Mouse (Mus musculus) macrophage (primary cell): ENCODE data around the gene Nos2. TPM values are rescaled to one million over a fixed set of nuclear protein-coding genes. Genes with fewer than 3 reads are reported as not detected.

Experiments
- H3K27ac ChIP-seq: fragments of 350-480 bp; formaldehyde crosslinking; 2 replicates; pipeline ENCODE4 v1.9.0; 2021
- H3K36me3 ChIP-seq: fragments of 350-480 bp; formaldehyde crosslinking; 2 replicates; pipeline ENCODE4 v1.9.0; 2021; ENCODE audit errors: inconsistent target
- H3K4me3 ChIP-seq: fragments of 350-480 bp; formaldehyde crosslinking; 2 replicates; pipeline ENCODE4 v1.9.0; 2021; ENCODE audit errors: inconsistent target
- H3K79me2 ChIP-seq: fragments of 350-480 bp; formaldehyde crosslinking; 2 replicates; pipeline ENCODE4 v1.9.0; 2021; ENCODE audit errors: inconsistent target
- WGBS: methylation state at CpG from one replicate; pipeline ENCODE4 v1.1.7; 2026; ENCODE audit warnings: inconsistent platforms; ENCODE audit not compliant: missing documents; 5-methylcytosine and 5-hydroxymethylcytosine counted together
- polyA plus RNA-seq: library from polyadenylated mRNA; stranded (reverse); fragments of 250-400 nt; gene quantifications from 3 replicates; pipeline ENCODE4 v1.2.4, GENCODE M21; 2018; ENCODE audit warnings: inconsistent platforms
- total RNA-seq, 78 experiments: library from RNA; depleted of rRNA; stranded (reverse); fragments of 250-400 nt; gene quantifications; 1 replicate in 9 of 78; 2 replicates in 24 of 78; 3 replicates in 43 of 78; 4 replicates in 2 of 78; pipeline ENCODE4 v1.2.4; 2018; ENCODE audit warnings: inconsistent platforms in 56 of 78

The Nos2 gene
- 100 to 1,000 TPM in 1 of 26 experiments, 10 to 100 TPM in 11, 1 to 10 TPM in 5, under 1 TPM in 4, not detected in 5; 0.18 to 158 (median 12.4) TPM for total RNA-seq (2018; cell fraction: chromatin; rRNA removed)
- 10 to 100 TPM in 9 of 26 experiments, 1 to 10 TPM in 7, under 1 TPM in 9, not detected in 1; 0.03 to 49.0 (median 8.3) TPM for total RNA-seq (2018; cell fraction: cytosol; rRNA removed)
- total RNA-seq (2018; cell fraction: nucleus; rRNA removed) = 10 to 100 TPM in 15 of 26 experiments, 1 to 10 TPM in 3, under 1 TPM in 8; 0.20 to 82.6 (median 11.1) TPM
- polyA plus RNA-seq = 0.42 to 1.6 TPM (median 0.49 TPM) in 3 replicates

DNA sequence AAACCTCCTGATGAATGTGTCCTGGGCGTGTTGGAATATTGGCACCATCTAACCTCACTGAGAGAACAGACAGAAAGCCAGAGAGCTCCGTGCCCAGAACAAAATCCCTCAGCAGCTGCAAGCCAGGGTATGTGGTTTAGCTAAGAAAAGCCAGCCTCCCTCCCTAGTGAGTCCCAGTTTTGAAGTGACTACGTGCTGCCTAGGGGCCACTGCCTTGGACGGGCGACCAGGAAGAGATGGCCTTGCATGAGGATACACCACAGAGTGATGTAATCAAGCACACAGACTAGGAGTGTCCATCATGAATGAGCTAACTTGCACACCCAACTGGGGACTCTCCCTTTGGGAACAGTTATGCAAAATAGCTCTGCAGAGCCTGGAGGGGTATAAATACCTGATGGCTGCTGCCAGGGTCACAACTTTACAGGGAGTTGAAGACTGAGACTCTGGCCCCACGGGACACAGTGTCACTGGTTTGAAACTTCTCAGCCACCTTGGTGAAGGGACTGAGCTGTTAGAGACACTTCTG, at the start of gene Nos2:
Gene Nos2 (plus strand): TSS at position 377 of the 529 bp plus-strand sequence.
- H3K79me2 ChIP-seq = no peaks in the 10 kb centered on the region
- no peaks in the 10 kb centered on the region for H3K36me3 ChIP-seq
- H3K27ac ChIP-seq = no peak within 1 kb of the TSS
- WGBS = 36% methylated on average over 6 of the region's 6 CpGs
- no peak within 1 kb of the TSS for H3K4me3 ChIP-seq

DNA sequence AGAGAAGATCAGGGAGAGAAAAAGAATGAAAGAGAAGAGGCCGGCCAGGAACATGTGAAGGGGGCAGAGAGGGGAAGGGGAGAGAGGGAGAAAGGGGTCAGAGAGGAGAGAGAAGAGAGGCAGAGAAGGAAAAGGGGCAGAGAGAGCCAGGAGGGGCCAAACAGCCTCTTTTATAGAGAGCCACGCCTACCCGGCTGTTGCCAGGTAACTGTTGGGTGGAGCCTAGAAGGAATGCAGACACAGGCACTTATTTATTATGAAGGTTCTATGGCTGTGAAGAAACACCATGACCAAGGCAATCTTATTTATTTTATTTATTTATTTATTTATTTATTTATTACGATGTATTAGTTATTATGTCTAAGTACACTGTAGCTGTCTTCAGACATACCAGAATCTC, 49.7 kb upstream of the Nos2 start:
- 93% methylated on average over 4 of the region's 4 CpGs for WGBS
- Histone ChIP-seq H3K4me3 (no peak overlapping the region), H3K79me2 (no peaks in the 10 kb centered on the region), H3K36me3 (no peaks in the 10 kb centered on the region), H3K27ac (no peak overlapping the region)

DNA sequence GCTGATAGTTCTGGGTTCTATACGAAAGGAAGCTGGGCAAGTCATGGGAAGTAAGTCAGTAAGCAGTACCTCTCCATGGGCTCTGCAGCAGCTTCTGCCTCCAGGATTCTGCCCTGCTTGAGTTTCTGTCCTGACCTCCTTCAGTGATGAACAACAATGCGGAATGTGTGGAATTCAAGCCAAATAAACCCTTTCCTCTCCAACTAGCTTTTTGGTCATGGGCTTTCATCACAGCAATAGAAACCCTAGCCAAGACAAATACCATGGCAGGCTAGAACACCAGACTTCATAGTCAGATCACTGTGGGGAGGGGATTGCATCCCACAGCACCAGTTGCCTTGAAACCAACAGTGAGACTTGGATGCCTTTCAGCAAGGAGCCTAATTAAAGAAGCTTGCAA, 47.8 kb upstream of the Nos2 start:
- 74% methylated on average over 2 of the region's 2 CpGs for WGBS
- Histone ChIP-seq H3K79me2 (no peaks in the 10 kb centered on the region), H3K4me3 (no peak overlapping the region), H3K27ac (no peak overlapping the region), H3K36me3 (no peaks in the 10 kb centered on the region)

DNA sequence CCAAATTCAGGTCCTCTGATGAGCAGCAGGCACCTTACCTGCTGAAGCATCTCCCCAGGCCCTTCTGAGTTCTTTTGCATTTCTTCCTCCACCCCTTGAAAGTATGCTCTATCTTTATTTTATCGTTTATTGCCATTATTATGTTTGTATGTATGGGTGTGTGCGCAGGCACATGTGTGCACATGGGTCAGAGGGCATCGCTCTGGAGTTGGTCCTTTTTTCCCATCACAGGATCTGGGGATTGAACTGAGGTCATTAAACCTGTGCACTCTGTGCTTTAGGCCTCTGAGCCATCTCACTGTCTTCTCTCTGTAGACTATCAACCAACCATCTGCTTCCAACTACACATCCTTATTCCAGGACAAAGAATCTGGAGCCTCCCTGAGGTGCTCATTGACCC, 40.9 kb upstream of the Nos2 start:
- Histone ChIP-seq H3K36me3 (no peaks in the 10 kb centered on the region), H3K4me3 (no peak overlapping the region), H3K27ac (no peak overlapping the region), H3K79me2 (no peaks in the 10 kb centered on the region)
- WGBS = 87% methylated on average over 3 of the region's 3 CpGs

DNA sequence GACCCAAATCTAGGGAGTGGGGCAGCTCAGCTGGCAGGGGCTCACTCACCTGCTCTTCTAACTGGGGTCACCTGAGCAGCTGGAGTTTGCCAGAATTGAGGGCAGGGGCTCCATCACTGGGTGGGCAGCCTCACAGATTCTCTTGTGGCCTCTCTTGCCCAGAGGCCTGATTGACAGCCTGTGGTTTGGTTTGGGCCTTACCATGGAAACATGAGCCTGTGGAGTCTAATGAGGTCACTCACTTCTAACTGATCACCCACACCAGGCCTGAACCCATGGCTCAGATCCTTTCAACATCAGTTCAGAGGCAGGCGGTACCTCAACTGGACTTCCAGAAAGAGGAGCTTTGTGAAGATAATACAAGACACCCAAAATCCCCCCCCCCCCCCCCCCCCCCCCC, 33.9 kb upstream of the Nos2 start:
- H3K27ac ChIP-seq = no peak overlapping the region
- H3K36me3 ChIP-seq = no peaks in the 10 kb centered on the region
- no peaks in the 10 kb centered on the region for H3K79me2 ChIP-seq
- no peak overlapping the region for H3K4me3 ChIP-seq
- 43% methylated on average over 1 of the region's 1 CpGs for WGBS

DNA sequence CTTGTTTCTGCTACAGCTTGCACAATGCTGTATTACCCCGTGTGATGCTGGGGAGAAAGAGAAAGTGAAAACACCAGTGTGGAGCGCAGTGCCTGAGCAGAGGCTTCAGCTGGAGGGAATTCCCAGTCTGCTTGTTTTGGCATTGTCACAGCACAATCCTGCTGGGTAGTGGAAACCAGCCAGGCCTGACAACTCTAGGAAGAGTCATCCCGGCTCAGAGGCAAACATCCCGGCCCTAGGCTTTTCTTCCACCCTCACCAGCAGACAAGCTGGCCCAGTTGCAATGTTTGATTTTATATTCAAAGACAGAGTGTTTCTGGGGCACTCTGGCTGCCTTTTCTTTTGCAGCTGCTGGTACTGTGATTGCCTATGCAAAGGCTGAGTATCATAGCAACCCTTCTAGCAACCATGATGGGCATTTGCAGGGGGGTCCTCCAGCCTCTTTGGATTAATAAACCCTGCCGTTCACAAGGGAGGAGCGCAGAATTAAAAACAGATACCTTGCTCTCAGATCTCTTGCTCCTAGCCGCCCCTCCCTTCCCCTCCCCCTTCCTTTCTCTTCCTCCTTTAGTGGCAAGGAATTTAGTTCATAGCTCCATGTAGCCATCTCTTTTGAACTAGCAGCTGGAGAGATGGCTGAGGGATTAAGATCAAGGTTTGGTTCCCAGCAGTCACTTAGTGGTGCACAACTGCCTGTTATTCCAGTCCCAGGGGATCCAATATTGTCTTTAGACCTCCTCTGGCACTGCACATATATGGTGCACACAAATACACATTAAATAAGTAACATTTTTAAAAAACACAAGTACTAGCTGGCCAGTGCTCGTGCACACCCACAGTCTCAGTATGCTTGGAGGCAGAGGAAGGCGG, 33.2 kb upstream of the Nos2 start:
- no peaks in the 10 kb centered on the region for H3K79me2 ChIP-seq
- WGBS = 42% methylated on average over 9 of the region's 9 CpGs
- H3K4me3 ChIP-seq = no peak overlapping the region
- peak overlapping the region; percentile 28 for H3K27ac ChIP-seq
- H3K36me3 ChIP-seq = no peaks in the 10 kb centered on the region

DNA sequence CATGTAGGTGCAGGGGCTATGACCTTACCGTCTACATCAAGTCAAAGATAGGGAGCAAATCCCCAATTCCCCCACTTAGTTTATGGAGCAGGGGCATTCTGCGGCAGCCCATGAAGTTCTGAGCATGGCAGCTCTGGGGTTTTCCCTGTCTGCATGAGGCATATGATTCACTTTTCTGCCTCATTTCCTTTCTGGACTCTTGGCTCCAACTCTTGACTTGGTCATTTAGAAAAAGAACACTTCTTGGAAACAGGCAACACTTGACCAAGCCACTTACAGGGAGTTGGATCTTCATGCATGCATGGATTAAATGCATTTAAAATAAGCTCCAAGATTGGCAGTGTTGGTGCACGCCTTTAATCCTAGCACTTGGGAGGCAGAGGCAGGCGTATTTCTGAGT, 31.4 kb upstream of the Nos2 start:
- WGBS = 100% methylated on average over 4 of the region's 4 CpGs
- no peaks in the 10 kb centered on the region for H3K79me2 ChIP-seq

DNA sequence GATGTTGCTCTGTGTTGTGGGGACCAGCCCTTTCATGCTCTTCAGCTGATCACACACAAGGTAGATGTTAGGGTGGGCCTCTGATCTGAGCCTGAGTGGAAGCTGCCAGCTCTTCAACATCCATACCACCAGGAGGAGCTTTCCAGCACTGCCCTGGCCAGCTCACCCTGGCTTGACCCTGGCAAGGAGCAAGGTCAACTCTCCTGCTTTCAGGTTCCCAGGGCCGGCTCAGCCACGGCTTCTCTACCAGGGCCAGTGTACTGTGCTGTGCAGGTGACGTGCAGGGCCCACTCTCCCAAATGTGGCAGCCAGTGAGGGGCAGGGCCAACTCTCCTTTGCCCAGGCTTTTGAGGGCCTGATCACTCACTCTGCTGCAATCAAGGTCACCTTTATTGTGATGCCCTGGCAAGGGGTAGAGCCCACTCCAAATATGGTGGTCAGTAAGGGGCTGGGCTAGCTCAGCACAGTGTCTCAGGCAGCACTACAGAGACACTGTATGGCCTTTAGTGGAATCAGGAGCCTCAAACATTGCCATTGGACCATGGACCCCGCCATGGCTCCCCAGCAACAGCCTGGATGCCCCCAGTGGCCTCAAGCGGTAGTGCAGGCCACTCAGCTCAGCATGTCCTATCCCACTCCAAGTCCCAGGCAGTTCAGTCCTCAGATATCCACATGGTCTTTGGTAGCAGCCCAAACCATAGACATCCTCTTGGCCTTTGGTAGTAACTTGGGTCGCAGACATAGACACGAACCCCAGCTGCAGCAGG, 24.0 kb upstream of the Nos2 start:
- no peak overlapping the region for H3K27ac ChIP-seq
- WGBS = 68% methylated on average over 7 of the region's 7 CpGs
- H3K4me3 ChIP-seq = no peak overlapping the region
- H3K79me2 ChIP-seq = no peaks in the 10 kb centered on the region
- H3K36me3 ChIP-seq = no peaks in the 10 kb centered on the region

More for the DNA sequence above, 31.4 kb upstream of the Nos2 start:
- Histone ChIP-seq H3K27ac (no peak overlapping the region), H3K4me3 (no peak overlapping the region), H3K36me3 (no peaks in the 10 kb centered on the region)

DNA sequence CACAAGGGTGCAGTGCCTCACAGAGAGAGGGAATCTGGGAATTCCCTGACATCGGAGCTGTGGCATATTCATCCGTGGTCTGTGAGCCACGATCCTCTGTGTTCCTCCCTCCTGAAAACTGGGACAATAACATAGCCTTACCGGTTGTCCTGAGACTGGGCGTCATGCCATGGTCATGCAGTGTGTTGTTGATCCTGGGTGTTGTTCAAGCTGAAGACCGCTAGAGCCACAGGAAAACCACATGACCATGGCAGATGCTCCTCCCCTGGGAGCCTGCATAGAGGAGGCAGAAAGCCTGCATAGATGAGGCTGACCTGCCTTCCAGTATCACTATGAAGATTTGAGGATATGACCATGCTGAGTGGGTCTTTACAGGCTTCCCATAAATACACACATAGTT, 5.1 kb upstream of the Nos2 start:
- Histone ChIP-seq H3K36me3 (no peaks in the 10 kb centered on the region), H3K27ac (peak overlapping the region; percentile 75; the same call in 1 of the 2 replicates), H3K79me2 (no peaks in the 10 kb centered on the region), H3K4me3 (no peak overlapping the region)
- 44% methylated on average over 6 of the region's 6 CpGs for WGBS

DNA sequence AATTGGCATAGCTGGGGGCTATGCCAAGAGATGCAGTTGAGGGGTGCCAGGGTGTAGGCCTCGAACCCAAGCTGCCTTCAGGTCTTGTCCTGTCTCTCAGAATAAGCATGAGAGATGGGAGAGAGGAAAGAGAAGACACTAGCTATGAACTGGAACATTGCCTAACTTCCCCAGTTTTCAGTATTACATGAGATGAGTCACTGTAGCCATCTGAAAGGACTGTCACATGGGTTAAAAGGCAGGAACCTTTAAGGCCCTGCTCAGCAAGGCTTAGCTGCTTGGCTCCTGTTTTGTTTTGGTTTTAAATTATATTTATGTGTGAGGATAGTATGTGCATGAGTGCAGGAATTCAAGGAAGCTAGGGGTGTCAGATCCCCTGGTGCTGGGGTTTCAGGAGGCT, 4.2 kb upstream of the Nos2 start:
- Histone ChIP-seq H3K27ac (peak overlapping the region; percentile 75), H3K36me3 (no peaks in the 10 kb centered on the region), H3K79me2 (no peaks in the 10 kb centered on the region), H3K4me3 (no peak overlapping the region)
- 40% methylated on average over 1 of the region's 1 CpGs for WGBS

DNA sequence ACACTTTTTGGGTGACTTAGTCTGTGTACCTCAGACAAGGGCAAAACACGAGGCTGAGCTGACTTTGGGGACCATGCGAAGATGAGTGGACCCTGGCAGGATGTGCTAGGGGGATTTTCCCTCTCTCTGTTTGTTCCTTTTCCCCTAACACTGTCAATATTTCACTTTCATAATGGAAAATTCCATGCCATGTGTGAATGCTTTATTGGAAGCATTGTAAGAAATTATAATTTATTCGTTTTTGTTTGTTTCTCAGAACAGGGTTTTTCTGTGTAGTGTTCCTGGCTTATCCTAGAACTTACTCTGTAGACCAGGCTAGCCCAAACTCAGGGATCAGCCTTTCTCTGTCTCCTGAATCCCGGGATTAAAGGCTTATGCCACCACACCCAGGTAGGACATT, 842 bp upstream of the Nos2 start:
- Histone ChIP-seq H3K79me2 (no peaks in the 10 kb centered on the region), H3K4me3 (no peak overlapping the region), H3K27ac (no peak overlapping the region), H3K36me3 (no peaks in the 10 kb centered on the region)
- 82% methylated on average over 4 of the region's 4 CpGs for WGBS

DNA sequence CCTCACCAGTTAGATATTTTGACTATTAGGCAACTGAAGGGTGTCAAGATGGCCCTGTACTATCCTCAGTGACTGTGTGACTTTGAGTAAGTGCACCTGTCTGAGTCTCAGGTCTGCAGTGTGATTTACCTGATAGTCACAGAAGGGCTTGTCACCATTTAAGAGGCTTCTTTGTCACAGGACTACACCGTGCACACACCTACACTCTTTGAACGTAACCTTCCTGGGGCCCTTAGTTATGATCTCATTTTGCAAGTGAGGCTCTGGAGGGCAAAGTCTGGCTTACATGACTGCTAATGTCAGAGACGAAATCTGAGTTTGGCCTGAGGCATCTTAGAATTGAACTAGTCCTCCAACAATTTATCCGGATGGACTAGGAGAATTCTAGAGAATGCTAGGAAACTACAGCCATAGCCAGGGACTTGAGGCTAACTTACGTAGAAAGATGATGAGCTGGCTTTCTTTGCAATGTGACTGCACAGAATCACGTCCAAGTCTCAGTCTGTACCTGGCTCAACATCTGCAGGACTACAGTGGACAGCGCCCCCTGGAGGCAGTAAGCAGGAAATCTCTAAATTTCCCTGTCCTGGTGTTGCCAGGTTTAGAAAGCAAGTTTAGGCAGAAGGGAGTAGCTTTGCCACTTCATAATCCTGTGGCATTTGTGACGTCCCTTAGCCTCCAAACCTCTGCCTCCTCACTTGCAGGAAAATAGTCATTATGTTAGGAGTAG, 2.3 kb downstream of the Nos2 start:
- Histone ChIP-seq H3K79me2 (no peaks in the 10 kb centered on the region), H3K36me3 (no peaks in the 10 kb centered on the region), H3K27ac (no peak overlapping the region), H3K4me3 (no peak overlapping the region)
- whole genome bisulfite sequencing = 50% methylated on average over 8 of the region's 8 CpGs

DNA sequence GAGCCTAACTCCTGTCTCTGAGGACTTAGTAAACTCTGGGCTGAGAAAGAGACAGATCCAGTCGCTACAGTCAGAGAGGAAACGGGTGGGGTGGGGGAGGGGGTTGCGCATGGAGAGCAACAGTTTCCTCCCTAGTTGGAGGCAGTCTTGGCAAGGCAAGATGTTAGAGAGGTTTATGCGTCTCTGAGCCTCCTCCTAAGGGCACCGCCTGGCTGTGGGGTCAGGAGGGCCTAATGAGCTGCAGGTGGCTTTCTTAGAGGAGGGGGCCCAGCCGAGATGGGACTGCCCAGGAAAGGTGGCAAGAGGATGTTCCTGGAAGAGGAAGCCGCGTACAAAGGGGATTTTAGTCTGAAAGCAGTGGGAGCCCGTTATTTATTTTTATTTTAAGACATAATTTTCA, 3.5 kb downstream of the Nos2 start:
- 9% methylated on average over 9 of the region's 9 CpGs for WGBS
- Histone ChIP-seq H3K27ac (no peak overlapping the region), H3K36me3 (no peaks in the 10 kb centered on the region), H3K79me2 (no peaks in the 10 kb centered on the region), H3K4me3 (no peak overlapping the region)

DNA sequence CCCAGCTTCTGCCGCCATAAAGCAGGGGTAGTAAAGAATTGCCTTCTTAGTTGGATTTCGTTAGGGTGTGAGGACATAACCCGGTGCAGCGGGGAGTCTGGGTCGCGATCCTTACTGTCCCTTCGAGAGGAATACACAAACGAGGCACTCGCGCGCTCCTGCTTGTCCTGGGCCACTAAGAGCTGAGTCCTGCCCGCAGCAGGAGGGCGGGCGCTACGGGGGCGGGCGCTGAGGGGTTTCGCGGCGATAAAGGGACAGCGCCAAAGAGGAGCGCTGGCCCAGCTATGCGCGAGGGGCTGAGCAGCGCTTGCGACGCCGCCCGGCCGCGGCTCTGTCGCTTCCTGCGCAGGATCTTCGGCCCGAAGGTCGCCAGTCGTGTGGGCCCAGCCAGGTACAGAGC, 4.3 kb downstream of the Nos2 start:
- no peak overlapping the region for H3K4me3 ChIP-seq
- H3K27ac ChIP-seq = no peak overlapping the region
- no peaks in the 10 kb centered on the region for H3K79me2 ChIP-seq
- no peaks in the 10 kb centered on the region for H3K36me3 ChIP-seq
- 1% methylated on average over 37 of the region's 37 CpGs for WGBS
